Mouse (Mus musculus) liver, adult 2 months (tissue): ENCODE results near the gene Prdm10.

Experiments used
- CTCF ChIP-seq: fragments of 200-500 bp; IDR thresholded peaks from 2 replicates; pipeline ENCODE4 v1.5.1; 2011; ENCODE audit warnings: low read depth, low read length, control low read depth
- POLR2A ChIP-seq: fragments of 200-500 bp; IDR thresholded peaks from 2 replicates; pipeline ENCODE4 v1.6.1; 2011; ENCODE audit warnings: low read length, control low read depth; ENCODE audit not compliant: insufficient read depth; ENCODE audit errors: extremely low read depth

- TF ChIP-seq CTCF = no peak
- TF ChIP-seq POLR2A = no peak
Observed at GRCm38 (mm10) chr9:31283044-31283443, 2.7 kb downstream of the Prdm10 start.
